Mouse (Mus musculus): ENCODE results near the gene Nfkbiz.

DNA sequence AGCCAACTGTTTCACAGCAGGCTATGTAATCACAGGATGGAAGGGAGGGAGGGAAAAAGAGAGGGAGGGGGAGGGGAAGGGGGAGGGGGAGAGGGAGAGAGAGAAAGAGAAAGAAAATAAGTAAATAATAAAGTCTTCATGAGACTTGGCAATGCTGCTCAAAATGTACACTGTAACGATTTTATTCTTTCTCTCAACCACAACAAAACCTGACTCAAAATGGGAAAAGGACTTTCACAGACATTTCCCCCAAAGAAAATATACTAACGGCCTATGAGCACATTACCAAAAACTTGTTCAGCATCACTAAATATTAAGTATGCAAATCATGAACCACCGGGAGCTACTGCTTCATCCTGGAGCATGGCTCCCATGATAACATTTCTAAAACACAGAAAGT, 54.8 kb downstream of the Nfkbiz start:
- TF ChIP-seq CTCF (conservative IDR thresholded peaks at IDR 0.05; ENCODE audit: insufficient read depth, insufficient read length, low read depth, low read length) (no peak), POLR2A (IDR thresholded peaks at IDR 0.05; ENCODE audit: low read depth, low read length) (no peak)

Measured in kidney, adult 2 months (tissue).